Mouse (Mus musculus) forebrain, embryonic 16.5 days (tissue): ENCODE results near the gene 1810030O07Rik. TPM values are rescaled to one million over a fixed set of nuclear protein-coding genes. Genes with fewer than 3 reads are reported as not detected.

ENCODE experiments used
- ATAC-seq: fragments of 200-750 bp; cut with Nextera tagmentation; 2 replicates; pipeline ENCODE4 v1.8.0; 2017; ENCODE audit warnings: mild to moderate bottlenecking, moderate library complexity
- H3K27ac ChIP-seq: fragments of 300-500 bp; sonication (generic); 2 replicates; pipeline ENCODE4 v1.5.1; 2014; ENCODE audit warnings: low read length, control low read depth
- H3K27me3 ChIP-seq: fragments of 300-500 bp; sonication (generic); replicated peaks from 2 replicates; pipeline ENCODE4 v1.6.1; 2014; ENCODE audit warnings: low read length; ENCODE audit not compliant: control insufficient read depth, insufficient read depth
- H3K36me3 ChIP-seq: fragments of 300-500 bp; sonication (generic); 2 replicates; pipeline ENCODE4 v1.6.1; 2014; ENCODE audit not compliant: control insufficient read depth, insufficient read depth
- H3K4me1 ChIP-seq: fragments of 300-500 bp; sonication (generic); replicated peaks from 2 replicates; pipeline ENCODE4 v1.6.1; 2014; ENCODE audit warnings: low read length; ENCODE audit not compliant: control insufficient read depth, insufficient read depth
- H3K4me2 ChIP-seq: fragments of 300-500 bp; sonication (generic); 2 replicates; pipeline ENCODE4 v1.6.1; 2014; ENCODE audit warnings: mild to moderate bottlenecking, low read length, control low read depth
- H3K4me3 ChIP-seq: fragments of 300-500 bp; sonication (generic); replicated peaks from 2 replicates; pipeline ENCODE4 v1.5.1; 2014; ENCODE audit warnings: mild to moderate bottlenecking, low read length, control low read depth
- H3K9ac ChIP-seq: fragments of 300-500 bp; sonication (generic); replicated peaks from 2 replicates; pipeline ENCODE4 v1.6.1; 2014; ENCODE audit warnings: low read depth, low read length, control low read depth
- H3K9me3 ChIP-seq: fragments of 300-500 bp; sonication (generic); 2 replicates; pipeline ENCODE4 v1.6.1; 2016; ENCODE audit warnings: low read length; ENCODE audit not compliant: control insufficient read depth
- WGBS: fragments of 180-500 bp; shearing (Covaris S2); extraction: QIAGEN DNeasy Blood & Tissue Kit; methylation state at CpG from one replicate; pipeline ENCODE4 v1.1.7; 2014; 5-methylcytosine and 5-hydroxymethylcytosine counted together
- polyA plus RNA-seq: library from polyadenylated mRNA; unstranded; fragments of >200 nt; fragmentation: Nextera tagmentation; extraction: Ambion mirVana; gene quantifications from 2 replicates; pipeline ENCODE4 v1.2.1, GENCODE M21; 2015

The 1810030O07Rik gene
- 31.5 and 34.9 TPM in 2 replicates for polyA plus RNA-seq

GRCm38 (mm10) chrX:12673054-12673775, at the start of gene 1810030O07Rik:
1810030O07Rik (minus strand) TSS chrX:12673668.
- Histone ChIP-seq H3K36me3 (peaks cover 3% of the 10 kb centered on the region; the same call in 1 of the 2 replicates), H3K4me3 (peak within 1 kb of the TSS; percentile 71), H3K4me1 (peaks cover 8% of the 10 kb centered on the region), H3K9ac (peak within 1 kb of the TSS; percentile 70), H3K9me3 (no peaks in the 10 kb centered on the region), H3K27me3 (no peaks in the 10 kb centered on the region), H3K27ac (peak within 1 kb of the TSS; percentile 87), H3K4me2 (peak within 1 kb of the TSS; percentile 53)
- WGBS, result 8% methylated on average over 42 of the region's 42 CpGs
- peak; percentile 100 for ATAC-seq

GRCm38 (mm10) chrX:12716036-12716435, 42.6 kb upstream of the 1810030O07Rik start:
- H3K4me1 ChIP-seq, result no peaks in the 10 kb centered on the region
- no peak for ATAC-seq
- H3K9ac ChIP-seq, result no peak overlapping the region
- H3K27ac ChIP-seq, result no peak overlapping the region
- H3K36me3 ChIP-seq, result 0 out of 2 replicates have a peak, but pooled peaks cover 5% of the 10 kb centered on the region
- H3K27me3 ChIP-seq, result no peaks in the 10 kb centered on the region
- H3K9me3 ChIP-seq, result no peaks in the 10 kb centered on the region
- H3K4me2 ChIP-seq, result no peak overlapping the region
- WGBS, result 85% methylated on average over 4 of the region's 4 CpGs
- H3K4me3 ChIP-seq, result no peak overlapping the region

GRCm38 (mm10) chrX:12713796-12714195, 40.3 kb upstream of the 1810030O07Rik start:
- H3K9me3 ChIP-seq, result no peaks in the 10 kb centered on the region
- H3K4me2 ChIP-seq, result no peak overlapping the region
- H3K36me3 ChIP-seq, result 0 out of 2 replicates have a peak, but pooled peaks cover 5% of the 10 kb centered on the region
- H3K27ac ChIP-seq, result no peak overlapping the region
- H3K27me3 ChIP-seq, result no peaks in the 10 kb centered on the region
- H3K4me3 ChIP-seq, result no peak overlapping the region
- WGBS, result 94% methylated on average over 7 of the region's 7 CpGs
- H3K4me1 ChIP-seq, result no peaks in the 10 kb centered on the region
- H3K9ac ChIP-seq, result no peak overlapping the region
- no peak for ATAC-seq

- H3K9me3 ChIP-seq, result no peaks in the 10 kb centered on the region
- no peaks in the 10 kb centered on the region for H3K4me1 ChIP-seq
- 88% methylated on average over 8 of the region's 8 CpGs for WGBS
- no peaks in the 10 kb centered on the region for H3K27me3 ChIP-seq
- no peak for ATAC-seq
- H3K9ac ChIP-seq, result no peak overlapping the region
- H3K4me3 ChIP-seq, result no peak overlapping the region
- H3K27ac ChIP-seq, result no peak overlapping the region
- no peaks in the 10 kb centered on the region for H3K36me3 ChIP-seq
- no peak overlapping the region for H3K4me2 ChIP-seq
These were observed 13.4 kb upstream of the 1810030O07Rik start for GRCm38 (mm10) chrX:12686910-12687309.

- Histone ChIP-seq H3K9ac (no peak overlapping the region), H3K27me3 (no peaks in the 10 kb centered on the region), H3K27ac (no peak overlapping the region), H3K9me3 (no peaks in the 10 kb centered on the region), H3K36me3 (no peaks in the 10 kb centered on the region), H3K4me3 (no peak overlapping the region), H3K4me1 (no peaks in the 10 kb centered on the region), H3K4me2 (no peak overlapping the region)
- no peak for ATAC-seq
These were observed 12.6 kb upstream of the 1810030O07Rik start for GRCm38 (mm10) chrX:12686071-12686470.

- Histone ChIP-seq H3K9me3 (no peaks in the 10 kb centered on the region), H3K27ac (no peak overlapping the region), H3K4me1 (peaks cover 8% of the 10 kb centered on the region), H3K36me3 (no peaks in the 10 kb centered on the region), H3K4me2 (no peak overlapping the region), H3K27me3 (no peaks in the 10 kb centered on the region), H3K9ac (no peak overlapping the region), H3K4me3 (no peak overlapping the region)
- WGBS, result 20% methylated on average over 6 of the region's 6 CpGs
- ATAC-seq, result no peak
These were observed 3.9 kb upstream of the 1810030O07Rik start for GRCm38 (mm10) chrX:12677396-12677795.

- 69% methylated on average over 2 of the region's 2 CpGs for WGBS
These were observed 19.6 kb downstream of the 1810030O07Rik start for GRCm38 (mm10) chrX:12653879-12654278.

GRCm38 (mm10) chrX:12651906-12652305, 21.6 kb downstream of the 1810030O07Rik start:
- WGBS, result 84% methylated on average over 15 of the region's 16 CpGs
- Histone ChIP-seq H3K9ac (no peak overlapping the region), H3K27ac (no peak overlapping the region), H3K36me3 (peaks cover 2% of the 10 kb centered on the region; the same call in 1 of the 2 replicates), H3K4me3 (no peak overlapping the region), H3K9me3 (no peaks in the 10 kb centered on the region), H3K4me1 (no peaks in the 10 kb centered on the region), H3K4me2 (no peak overlapping the region), H3K27me3 (no peaks in the 10 kb centered on the region)
- no peak for ATAC-seq

More at GRCm38 (mm10) chrX:12653879-12654278, 19.6 kb downstream of the 1810030O07Rik start:
- no peak overlapping the region for H3K9ac ChIP-seq
- H3K4me3 ChIP-seq, result no peak overlapping the region
- no peak overlapping the region for H3K27ac ChIP-seq
- H3K4me1 ChIP-seq, result no peaks in the 10 kb centered on the region
- H3K9me3 ChIP-seq, result no peaks in the 10 kb centered on the region
- peaks cover 5% of the 10 kb centered on the region; the same call in 1 of the 2 replicates for H3K36me3 ChIP-seq
- ATAC-seq, result no peak
- H3K4me2 ChIP-seq, result no peak overlapping the region
- H3K27me3 ChIP-seq, result no peaks in the 10 kb centered on the region

- H3K27me3 ChIP-seq, result no peaks in the 10 kb centered on the region
- no peak overlapping the region for H3K9ac ChIP-seq
- 36% methylated on average over 12 of the region's 12 CpGs for WGBS
- no peak overlapping the region for H3K4me3 ChIP-seq
- no peak overlapping the region; the same call in 1 of the 2 replicates for H3K27ac ChIP-seq
- no peaks in the 10 kb centered on the region for H3K9me3 ChIP-seq
- no peak overlapping the region for H3K4me2 ChIP-seq
- no peaks in the 10 kb centered on the region for H3K36me3 ChIP-seq
- 0 out of 2 replicates have a peak, but pooled peaks cover 4% of the 10 kb centered on the region for H3K4me1 ChIP-seq
- peak; percentile 78 for ATAC-seq
These were observed 27.8 kb downstream of the 1810030O07Rik start for GRCm38 (mm10) chrX:12645531-12646304.
